11 mouse cellular contexts compared by ENCODE assay signal in genomic region chr17:56466747-56467146, GRCm38 (mm10). TPM values are rescaled to one million over a fixed set of nuclear protein-coding genes. Genes with fewer than 3 reads are reported as not detected.
A peak's percentile ranks its signal among the peaks of the same experiment; 100 is the strongest.
DNase-seq lines count a peak whose midpoint lies in the region; ATAC-seq and TF ChIP-seq lines count a peak whose summit lies in the region.
"Had no signal": no experiment of that assay in that cellular context is flagged by ENCODE, and none has a peak within 500 bp of the region (broad histone marks: within the 10 kb centered on the region; RNA-seq: fewer than 3 reads in every experiment).

No protein-coding gene starts in this region.

- peaks cover 8% of the 10 kb centered on the region; the same call in 1 of the 2 replicates for H3K27me3 ChIP-seq in lung, embryonic 15.5 days
- peaks cover 29% of the 10 kb centered on the region for H3K27me3 ChIP-seq in forebrain, embryonic 10.5 days (ENCODE audit: poor library complexity, severe bottlenecking)
- no peaks in the 10 kb centered on the region for H3K27me3 ChIP-seq in hindbrain, embryonic 13.5 days
- H3K27me3 ChIP-seq in neural tube, embryonic 12.5 days (replicated peaks) = 0 out of 2 replicates have a peak, but pooled peaks cover 3% of the 10 kb centered on the region
- peaks cover 10% of the 10 kb centered on the region for H3K27me3 ChIP-seq in heart, embryonic 10.5 days (ENCODE audit: insufficient read depth, poor library complexity, severe bottlenecking)
- H3K27me3 ChIP-seq in thymus, adult 2 months (ENCODE audit: control insufficient read depth, insufficient read depth, low read length) = peaks cover 2% of the 10 kb centered on the region; the same call in 1 of the 2 replicates
- H3K27me3 ChIP-seq: Patski had no signal

- no peak overlapping the region for H3K9ac ChIP-seq in lung, embryonic 15.5 days
- H3K9ac ChIP-seq in hindbrain, embryonic 13.5 days = peak overlapping the region; percentile 65
- H3K9ac ChIP-seq in neural tube, embryonic 12.5 days = 0 out of 2 replicates have a peak overlapping the region, but pooled peaks have one; percentile 21

- 67% methylated on average over 6 of the region's 6 CpGs for WGBS in lung, embryonic 15.5 days
- WGBS in forebrain, embryonic 10.5 days = 82% methylated on average over 6 of the region's 6 CpGs
- WGBS in hindbrain, embryonic 13.5 days = 63% methylated on average over 6 of the region's 6 CpGs
- WGBS in neural tube, embryonic 12.5 days = 75% methylated on average over 6 of the region's 6 CpGs
- whole genome bisulfite sequencing in heart, embryonic 10.5 days = 80% methylated on average over 6 of the region's 6 CpGs
- WGBS in thymus, adult 2 months = 87% methylated on average over 6 of the region's 6 CpGs

- TF ChIP-seq CTCF in thymus, adult 2 months (IDR thresholded peaks at IDR 0.05; ENCODE audit: borderline replicate concordance, control insufficient read depth, extremely low read depth, insufficient read depth, low read length, poor library complexity) = no peak

- H3K4me1 ChIP-seq in lung, embryonic 15.5 days = peaks cover 69% of the 10 kb centered on the region
- peaks cover 95% of the 10 kb centered on the region for H3K4me1 ChIP-seq in forebrain, embryonic 10.5 days
- peaks cover 99% of the 10 kb centered on the region for H3K4me1 ChIP-seq in hindbrain, embryonic 13.5 days (replicated peaks)
- peaks cover 76% of the 10 kb centered on the region for H3K4me1 ChIP-seq in neural tube, embryonic 12.5 days
- peaks cover 69% of the 10 kb centered on the region for H3K4me1 ChIP-seq in heart, embryonic 10.5 days
- H3K4me1 ChIP-seq in thymus, adult 2 months (replicated peaks; ENCODE audit: control insufficient read depth, insufficient read depth, low read length) = peaks cover 8% of the 10 kb centered on the region

- peak overlapping the region; percentile 45; the same call in 1 of the 2 replicates for H3K4me2 ChIP-seq in lung, embryonic 15.5 days
- peak overlapping the region; percentile 40 for H3K4me2 ChIP-seq in hindbrain, embryonic 13.5 days
- H3K4me2 ChIP-seq in neural tube, embryonic 12.5 days (replicated peaks) = peak overlapping the region; percentile 46

- no peaks in the 10 kb centered on the region for H3K36me3 ChIP-seq in lung, embryonic 15.5 days
- peaks cover 37% of the 10 kb centered on the region for H3K36me3 ChIP-seq in forebrain, embryonic 10.5 days (replicated peaks)
- peaks cover 8% of the 10 kb centered on the region; the same call in 1 of the 2 replicates for H3K36me3 ChIP-seq in hindbrain, embryonic 13.5 days
- H3K36me3 ChIP-seq in neural tube, embryonic 12.5 days = peaks cover 14% of the 10 kb centered on the region; the same call in 1 of the 2 replicates
- H3K36me3 ChIP-seq in heart, embryonic 10.5 days = 0 out of 2 replicates have a peak, but pooled peaks cover 6% of the 10 kb centered on the region
- H3K36me3 ChIP-seq in thymus, adult 2 months (ENCODE audit: control insufficient read depth, insufficient read depth, low read length) = no peaks in the 10 kb centered on the region

- no peak overlapping the region for H3K4me3 ChIP-seq in lung, embryonic 15.5 days
- H3K4me3 ChIP-seq in forebrain, embryonic 10.5 days = no peak overlapping the region; the same call in 1 of the 2 replicates
- H3K4me3 ChIP-seq in hindbrain, embryonic 13.5 days = 0 out of 2 replicates have a peak overlapping the region, but pooled peaks have one; percentile 11
- no peak overlapping the region for H3K4me3 ChIP-seq in neural tube, embryonic 12.5 days
- no peak overlapping the region for H3K4me3 ChIP-seq in heart, embryonic 10.5 days
- no peak overlapping the region for H3K4me3 ChIP-seq in thymus, adult 2 months (ENCODE audit: control insufficient read depth, insufficient read depth, low read length)

- TF ChIP-seq POLR2A in thymus, adult 2 months (IDR thresholded peaks at IDR 0.05; ENCODE audit: control insufficient read depth, extremely low read depth, insufficient read depth, low read length, poor library complexity) = no peak

- ATAC-seq in lung, embryonic 15.5 days (ENCODE audit: borderline replicate concordance, extremely low read depth, low FRiP score, low TSS enrichment) = no peak
- no peak for ATAC-seq in hindbrain, embryonic 13.5 days (ENCODE audit: low FRiP score)
- ATAC-seq in neural tube, embryonic 12.5 days (ENCODE audit: low FRiP score, low read depth) = no peak
- ATAC-seq: Patski had no signal

- H3K27ac ChIP-seq in lung, embryonic 15.5 days = peak overlapping the region; percentile 92
- peak overlapping the region; percentile 81 for H3K27ac ChIP-seq in forebrain, embryonic 10.5 days
- peak overlapping the region; percentile 92 for H3K27ac ChIP-seq in hindbrain, embryonic 13.5 days
- H3K27ac ChIP-seq in neural tube, embryonic 12.5 days = peak overlapping the region; percentile 80; the same call in 1 of the 2 replicates
- H3K27ac ChIP-seq in heart, embryonic 10.5 days = no peak overlapping the region
- H3K27ac ChIP-seq in thymus, adult 2 months (ENCODE audit: control insufficient read depth, insufficient read depth, low read length) = no peak overlapping the region

- no peaks in the 10 kb centered on the region for H3K9me3 ChIP-seq in lung, embryonic 15.5 days
- peaks cover 5% of the 10 kb centered on the region; the same call in 1 of the 2 replicates for H3K9me3 ChIP-seq in forebrain, embryonic 10.5 days
- H3K9me3 ChIP-seq in hindbrain, embryonic 13.5 days = no peaks in the 10 kb centered on the region
- no peaks in the 10 kb centered on the region for H3K9me3 ChIP-seq in neural tube, embryonic 12.5 days
- no peaks in the 10 kb centered on the region for H3K9me3 ChIP-seq in heart, embryonic 10.5 days

- no peak for DNase-seq in lung, postnatal 14 days
- DNase-seq in forebrain, embryonic 10.5 days (ENCODE audit: extremely low spot score, low spot score) = no peak
- DNase-seq in heart, embryonic 10.5 days (ENCODE audit: low spot score) = no peak
- DNase-seq in cerebellum, adult 18-20 months = no peak
- DNase-seq in thymus, adult 2 months = no peak
- DNase-seq: adrenal gland, adult 8-10 months had no signal

RNA-seq across cellular contexts. Expression of gene Ptprs, which starts 9.5 kb away (rescaled TPM):
- 73.4 and 77.9 TPM in 2 replicates for polyA plus RNA-seq in lung, embryonic 15.5 days (2015; fragmentation: Nextera tagmentation; extraction: Ambion mirVana)
- 80.3 and 91.5 TPM in 2 replicates for polyA plus RNA-seq in forebrain, embryonic 10.5 days (2016; fragmentation: Nextera tagmentation; extraction: Ambion mirVana)
- 273 TPM in 2 replicates for polyA plus RNA-seq in hindbrain, embryonic 13.5 days (2015; fragmentation: Nextera tagmentation; extraction: Ambion mirVana)
- polyA plus RNA-seq in neural tube, embryonic 12.5 days (2016; fragmentation: Nextera tagmentation; extraction: Ambion mirVana) = 294 and 314 TPM in 2 replicates
- polyA plus RNA-seq in heart, embryonic 10.5 days (2016; fragmentation: Nextera tagmentation; extraction: Ambion mirVana) = 50.4 and 73.5 TPM in 2 replicates
- 235 and 305 TPM in 2 replicates for polyA plus RNA-seq in thymus, adult 2 months (2012; rRNA removed)

RNA-seq across cellular contexts. Expression of gene Znrf4, which starts 45.5 kb away (rescaled TPM):
- not detected in 2 replicates for polyA plus RNA-seq in lung, embryonic 15.5 days (2015; fragmentation: Nextera tagmentation; extraction: Ambion mirVana)
- polyA plus RNA-seq in forebrain, embryonic 10.5 days (2016; fragmentation: Nextera tagmentation; extraction: Ambion mirVana) = not detected in 2 replicates
- not detected in 2 replicates for polyA plus RNA-seq in hindbrain, embryonic 13.5 days (2015; fragmentation: Nextera tagmentation; extraction: Ambion mirVana)
- polyA plus RNA-seq in neural tube, embryonic 12.5 days (2016; fragmentation: Nextera tagmentation; extraction: Ambion mirVana) = not detected in 2 replicates
- not detected in 2 replicates for polyA plus RNA-seq in heart, embryonic 10.5 days (2016; fragmentation: Nextera tagmentation; extraction: Ambion mirVana)
- 0.67 TPM in 1 of 2 replicates, not detected in the other for polyA plus RNA-seq in thymus, adult 2 months (2012; rRNA removed)
- polyA plus RNA-seq: cortical plate, adult 2 months; Patski had no signal

Comparison
In these comparisons a context has a peak if more than half of its experiments do, and no peak if none do; other contexts are left out.
1. H3K27ac ChIP-seq: peak in lung, embryonic 15.5 days (single experiment), forebrain, embryonic 10.5 days (single experiment), hindbrain, embryonic 13.5 days (single experiment) and neural tube, embryonic 12.5 days (single experiment); none in heart, embryonic 10.5 days (single experiment) and thymus, adult 2 months (single experiment).
2. Peak in every context shown above with its lines, with median percentiles within 50 percentile points of each other: H3K4me2 ChIP-seq.